Mouse (Mus musculus): ENCODE measurements at regions not wholly inside any gene's neighbourhood (a gene's known extent, or its start where the extent isn't known, plus 50 kb on each side); places are given as distances from the start of the nearest gene placed in this dataset.

- DNase-seq (ENCODE audit: low spot score) = no peak
Observed at GRCm38 (mm10) chr2:170294657-170295056, 133.0 kb downstream of the Bcas1 start.

DNA sequence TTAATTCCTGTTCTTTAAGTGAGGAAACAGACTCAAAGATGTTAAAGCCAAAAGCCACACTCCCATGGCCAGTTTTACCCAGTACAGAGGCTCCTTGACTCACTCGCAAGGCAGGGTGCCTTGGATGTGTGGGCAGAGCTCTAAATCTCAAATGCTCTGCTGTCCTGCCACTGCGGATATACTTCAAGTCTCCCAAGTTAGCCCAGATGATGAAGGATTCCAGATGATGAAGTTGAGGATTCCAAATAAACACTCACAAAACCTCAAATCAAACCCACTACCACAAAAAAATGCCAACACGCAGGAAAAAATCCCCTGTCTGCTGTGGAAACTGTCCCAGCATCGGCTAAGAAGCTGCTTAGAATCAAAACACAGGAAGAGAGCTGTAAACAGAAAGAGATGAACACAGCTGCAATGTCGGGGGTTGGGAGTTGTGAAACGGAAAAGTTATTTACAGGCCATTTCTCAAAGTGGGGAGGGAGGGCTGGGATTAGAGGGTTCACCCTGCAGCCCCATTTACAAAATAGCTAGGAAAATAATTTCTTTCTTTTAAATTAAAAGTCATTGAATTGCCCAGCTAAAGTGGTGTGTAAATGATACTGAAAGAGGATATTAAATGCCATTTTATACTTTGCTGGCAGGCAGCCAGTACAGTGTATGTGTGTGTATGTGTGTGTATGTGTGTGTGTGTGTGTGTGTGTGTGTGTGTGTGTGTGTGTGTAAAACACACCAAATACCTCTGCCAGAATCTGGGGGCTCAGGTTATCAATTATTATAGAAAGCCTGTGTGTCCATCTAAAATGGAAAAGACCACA, 135.6 kb downstream of the Bcas1 start:
- no peak for DNase-seq (ENCODE audit: low spot score)

DNA sequence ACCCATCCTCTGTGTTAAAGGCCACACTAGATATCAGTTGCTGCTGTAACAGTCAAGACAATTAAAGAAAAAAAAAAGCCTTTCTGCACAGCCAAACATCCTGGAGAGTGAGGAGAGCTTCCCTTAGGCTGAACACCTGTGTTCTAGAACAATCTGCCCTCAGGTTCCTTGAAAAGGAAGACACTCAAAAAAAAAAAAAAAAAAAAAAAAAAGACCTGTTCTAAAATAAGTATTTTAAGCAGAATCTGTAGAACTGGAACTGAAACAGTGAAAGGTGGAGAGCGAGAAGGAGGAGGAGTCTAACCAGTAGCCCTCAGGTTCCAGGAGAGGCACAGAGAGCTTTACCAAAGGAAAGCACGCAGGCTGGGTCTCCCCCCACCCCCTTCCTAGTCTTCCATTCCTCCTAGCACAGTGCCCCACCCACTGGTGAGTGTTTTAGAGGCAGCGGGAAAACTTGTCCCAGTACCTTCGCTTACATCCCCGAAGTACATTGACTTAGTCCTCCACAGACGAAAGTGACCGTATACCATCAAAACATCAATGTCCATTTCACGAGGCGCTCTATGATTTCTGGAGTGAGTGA, 138.2 kb downstream of the Bcas1 start:
- no peak for DNase-seq (ENCODE audit: low spot score)

DNA sequence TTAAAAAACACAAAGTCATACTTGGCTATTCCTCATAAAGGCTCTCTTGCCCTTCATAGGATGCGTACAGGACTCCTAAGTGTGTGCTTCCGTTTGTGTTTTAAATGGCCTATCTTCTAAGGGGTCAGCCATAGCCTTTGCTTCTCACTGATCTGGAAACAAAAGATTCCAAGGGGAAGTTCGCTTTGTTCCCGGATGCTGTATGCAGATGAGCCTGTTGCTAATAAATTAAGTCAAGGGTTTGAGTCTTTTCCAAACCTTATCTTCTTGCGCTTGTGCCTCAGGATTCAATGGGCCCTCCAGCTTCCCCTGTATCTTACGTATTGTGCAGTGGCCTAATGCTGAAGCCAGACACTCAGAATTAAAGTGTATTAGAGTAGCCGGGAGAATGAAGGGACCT, 138.9 kb downstream of the Bcas1 start:
- DNase-seq (ENCODE audit: low spot score) = no peak

DNA sequence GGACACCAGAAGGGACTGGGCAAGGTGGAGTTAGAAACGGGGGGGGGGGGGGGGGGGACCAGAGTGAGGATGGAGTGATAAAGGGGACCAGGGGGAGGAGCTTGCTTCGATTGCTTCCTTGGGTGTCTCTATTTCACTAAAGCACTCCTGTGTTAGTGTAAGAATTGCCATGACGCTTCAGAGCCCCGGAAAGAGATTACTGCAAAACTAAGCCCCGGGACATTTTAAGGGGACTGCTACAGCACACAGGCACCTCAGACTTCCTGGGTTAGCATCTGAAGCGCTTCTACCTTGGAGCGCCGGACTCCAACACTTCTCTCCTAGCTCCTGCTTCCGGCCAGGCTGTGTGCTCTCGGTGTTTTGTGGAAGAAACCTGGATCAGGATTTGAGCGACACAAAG, 139.4 kb downstream of the Bcas1 start:
- DNase-seq (ENCODE audit: low spot score) = no peak

DNA sequence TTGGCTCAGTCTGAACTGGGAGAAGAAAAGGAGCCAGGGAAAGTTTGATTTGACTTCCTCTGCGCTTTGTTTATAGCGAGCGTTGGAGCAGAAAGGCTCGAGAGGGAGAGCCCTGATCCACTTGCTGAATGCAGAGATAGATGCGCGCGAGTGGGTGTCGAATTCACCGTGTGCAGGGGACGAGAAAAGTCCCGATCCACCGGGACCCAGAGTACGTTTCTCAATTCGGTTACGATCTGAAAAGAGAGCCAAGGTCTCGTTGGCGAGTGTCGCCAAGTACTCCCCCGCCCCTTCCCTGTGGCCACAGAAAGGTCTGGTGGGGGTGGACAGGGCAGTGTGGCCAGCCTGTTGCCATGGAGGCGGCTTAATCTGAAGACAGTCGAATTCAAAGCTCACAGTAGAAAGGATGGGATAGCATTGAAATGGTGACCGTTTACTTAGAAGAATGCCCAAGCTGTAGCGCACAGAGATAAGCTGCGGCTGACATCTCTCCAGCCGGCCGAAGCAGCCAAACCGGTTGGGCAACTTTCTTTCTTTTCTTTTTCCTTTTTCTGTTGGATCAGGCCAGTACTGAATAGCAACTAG, 139.5 kb upstream of the Zfp217 start:
- peak; percentile 46 for DNase-seq (ENCODE audit: low spot score)

DNA sequence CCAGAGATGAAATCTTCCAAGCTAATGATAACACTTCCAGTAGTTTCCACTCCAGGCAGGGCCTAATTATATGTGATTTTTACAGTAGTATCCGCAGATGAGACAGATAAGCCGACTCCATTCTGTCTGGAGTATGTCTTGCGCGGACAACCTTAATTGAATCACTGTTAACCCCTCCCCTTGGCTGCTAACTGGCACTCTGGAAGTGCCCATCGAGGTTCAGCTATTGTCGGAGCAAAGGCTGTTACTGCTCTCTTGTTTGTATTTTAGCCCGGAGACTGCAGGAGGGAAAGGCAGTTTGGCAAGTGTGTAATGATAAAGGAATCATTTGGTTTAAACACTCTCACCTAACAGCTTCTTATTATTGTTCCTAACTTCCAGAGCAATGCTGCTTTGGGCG, 138.9 kb upstream of the Zfp217 start:
- DNase-seq (ENCODE audit: low spot score) = no peak

DNA sequence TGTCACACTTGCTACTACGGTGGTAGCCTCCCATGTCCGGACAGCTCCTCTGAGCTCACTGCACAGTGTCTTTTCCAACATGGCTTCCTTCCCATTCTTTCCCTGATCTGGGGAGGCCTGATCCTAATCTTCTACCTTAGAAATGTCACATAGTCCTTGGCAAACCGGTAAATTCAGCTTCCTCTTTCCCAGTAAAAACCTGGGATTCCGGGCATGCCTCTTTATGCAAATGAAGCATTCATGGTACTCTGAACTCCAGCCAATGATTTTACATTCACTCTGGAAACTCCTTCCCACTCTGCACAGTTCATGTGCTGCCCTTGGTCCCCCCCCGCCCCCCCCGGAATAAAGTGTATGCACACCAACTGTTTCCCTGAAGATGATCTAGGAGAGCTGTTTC, 134.6 kb upstream of the Zfp217 start:
- no peak for DNase-seq (ENCODE audit: low spot score)

DNA sequence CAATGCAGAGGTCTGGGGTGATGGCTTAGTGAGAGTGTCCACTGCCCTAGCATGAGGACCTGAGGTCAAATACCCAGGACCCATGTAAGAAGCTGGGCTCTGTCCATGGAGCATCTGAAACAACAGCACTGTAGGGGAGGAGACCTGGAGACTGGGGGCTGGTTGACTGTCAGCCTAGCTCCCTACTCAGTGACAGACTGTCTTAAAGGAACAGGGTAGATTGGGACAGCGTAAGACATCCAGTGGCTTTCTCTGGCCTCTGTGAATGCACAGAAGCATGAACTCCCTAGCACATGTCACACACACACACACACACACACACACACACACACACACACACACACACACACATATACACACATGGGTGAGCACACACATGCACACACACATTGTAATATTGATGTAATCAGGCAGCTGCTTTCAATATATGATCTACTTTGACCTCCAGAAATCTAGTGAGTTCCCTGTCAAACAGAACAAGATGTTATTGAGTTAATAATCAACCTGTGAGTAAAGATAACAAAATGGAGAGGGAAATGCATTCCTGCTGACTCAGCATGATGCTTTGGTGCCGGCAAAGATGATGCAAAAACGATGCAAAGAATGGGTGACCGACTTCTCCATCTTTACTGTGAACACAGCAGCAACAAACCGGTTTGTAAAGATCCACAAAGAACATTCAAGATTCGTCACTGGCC, 133.6 kb upstream of the Zfp217 start:
- DNase-seq (ENCODE audit: low spot score) = no peak

DNA sequence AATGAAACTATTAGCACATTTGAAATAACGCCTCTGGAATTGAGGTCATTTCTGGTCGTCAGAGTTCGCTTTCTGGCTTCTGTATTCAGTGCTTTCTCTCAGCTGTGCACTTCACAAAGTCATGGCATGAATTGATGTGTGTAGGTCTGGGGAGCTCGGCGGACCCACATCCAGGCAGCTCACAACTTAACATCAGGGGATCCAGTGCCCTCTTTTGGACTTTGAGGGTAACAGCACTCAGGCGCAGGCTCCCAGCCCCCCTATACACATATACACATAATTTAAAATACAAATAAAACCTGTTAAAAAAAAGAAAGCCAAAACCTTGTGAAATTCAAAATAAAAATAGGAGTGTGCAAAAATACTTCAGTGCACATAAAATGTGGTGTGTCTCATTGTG, 132.8 kb upstream of the Zfp217 start:
- DNase-seq (ENCODE audit: low spot score) = no peak

- no peak for DNase-seq (ENCODE audit: low spot score)
Observed at GRCm38 (mm10) chr2:170277896-170278295, 130.0 kb upstream of the Zfp217 start.

GRCm38 (mm10) chr2:170277182-170277767, 129.4 kb upstream of the Zfp217 start:
- no peak for DNase-seq (ENCODE audit: low spot score)

DNA sequence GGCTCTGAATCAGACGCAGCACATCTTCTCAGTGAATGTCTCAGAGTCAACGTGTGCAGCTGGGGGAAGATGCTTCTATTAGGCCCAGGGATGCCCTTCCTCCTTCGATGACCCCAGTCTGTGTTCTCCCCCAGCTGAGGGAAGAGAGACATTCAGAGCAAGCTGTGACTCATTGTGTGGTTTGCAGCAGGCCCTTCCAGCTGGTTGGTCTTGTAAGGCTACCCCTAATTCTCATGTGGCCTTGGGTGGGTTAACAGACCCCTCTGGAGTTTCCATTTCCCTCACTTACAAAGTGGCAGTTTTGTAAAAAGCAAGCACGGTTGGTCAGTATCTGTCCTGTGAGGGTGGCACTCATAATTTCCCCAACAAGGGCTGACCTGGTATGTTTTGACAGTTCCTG, 127.8 kb upstream of the Zfp217 start:
- DNase-seq (ENCODE audit: low spot score) = no peak

- DNase-seq (ENCODE audit: low spot score) = no peak
Observed at GRCm38 (mm10) chr2:170269926-170270577, 122.1 kb upstream of the Zfp217 start.

DNA sequence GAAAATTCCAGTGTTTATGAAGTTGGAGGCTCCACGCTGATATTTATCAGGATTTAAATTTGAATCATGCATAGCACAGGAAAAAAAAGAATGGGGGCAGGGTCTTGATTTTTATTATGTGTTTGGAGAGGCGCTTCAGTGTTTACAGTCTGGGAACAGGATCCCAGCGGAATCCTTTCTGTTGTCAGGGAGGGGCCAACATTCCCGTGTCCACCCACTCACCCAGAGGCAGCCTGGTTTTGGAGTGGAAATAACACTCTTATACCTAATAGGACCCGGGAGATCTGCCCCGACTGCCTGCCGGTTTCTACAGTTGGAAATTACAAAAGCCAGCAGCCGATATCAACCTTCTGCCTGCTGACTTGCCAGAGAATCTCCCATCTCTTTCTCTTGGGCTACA, 120.2 kb upstream of the Zfp217 start:
- DNase-seq (ENCODE audit: low spot score) = no peak

DNA sequence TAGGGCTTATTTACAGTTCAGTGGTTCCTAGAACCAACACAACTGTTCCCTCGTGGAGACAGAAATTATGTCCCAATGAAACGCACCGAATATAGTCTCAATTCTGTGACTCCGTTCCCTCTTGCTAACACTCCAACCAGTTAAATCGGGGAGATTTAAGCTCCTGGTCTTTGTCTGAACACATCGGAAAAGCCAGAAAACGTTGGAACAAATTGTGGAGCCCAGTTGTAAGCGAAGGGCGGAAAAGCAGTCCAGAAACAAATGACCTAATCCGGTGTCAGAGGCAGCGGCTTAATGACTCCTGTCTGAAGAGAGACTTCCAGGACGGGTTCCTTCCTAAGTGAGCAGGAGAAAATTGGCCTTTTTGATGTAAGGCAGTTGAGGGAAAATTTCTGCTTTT, 119.2 kb upstream of the Zfp217 start:
- no peak for DNase-seq (ENCODE audit: low spot score)

DNA sequence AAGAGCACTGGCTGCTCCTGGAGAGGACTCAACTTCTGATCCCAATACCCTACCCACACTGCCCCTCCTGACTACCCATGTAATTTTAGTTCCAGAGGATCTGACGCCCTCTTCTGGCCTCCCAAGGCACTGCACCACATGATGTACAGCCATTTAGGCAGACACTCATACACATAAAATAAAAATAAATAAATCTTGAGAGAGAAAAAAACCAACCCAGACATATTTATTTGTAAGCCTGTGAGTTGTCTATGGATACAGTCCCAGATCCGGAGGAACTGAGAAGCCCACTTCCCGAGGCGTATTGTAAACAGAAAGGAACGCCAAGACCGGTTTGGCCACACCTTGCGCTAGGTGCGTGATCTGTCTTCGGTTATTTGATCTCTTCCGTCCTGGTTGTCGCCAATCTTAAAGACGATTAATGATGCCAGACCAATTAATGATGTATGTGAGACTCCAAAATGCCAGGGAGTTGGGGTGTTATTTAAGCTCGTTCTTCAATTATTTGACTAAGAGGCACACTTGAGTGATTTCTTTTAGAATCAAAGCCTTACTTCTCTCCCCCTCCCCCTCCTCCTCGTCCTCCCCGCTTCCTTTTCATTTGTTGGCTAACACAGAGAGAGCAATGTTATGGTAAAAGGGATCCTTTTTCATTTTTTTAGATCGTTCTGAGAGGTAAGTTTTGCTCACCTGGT, 118.7 kb upstream of the Zfp217 start:
- peak; percentile 48 for DNase-seq (ENCODE audit: low spot score)

- no peak for DNase-seq (ENCODE audit: low spot score)
Observed at GRCm38 (mm10) chr2:170263594-170263993, 115.7 kb upstream of the Zfp217 start.

DNA sequence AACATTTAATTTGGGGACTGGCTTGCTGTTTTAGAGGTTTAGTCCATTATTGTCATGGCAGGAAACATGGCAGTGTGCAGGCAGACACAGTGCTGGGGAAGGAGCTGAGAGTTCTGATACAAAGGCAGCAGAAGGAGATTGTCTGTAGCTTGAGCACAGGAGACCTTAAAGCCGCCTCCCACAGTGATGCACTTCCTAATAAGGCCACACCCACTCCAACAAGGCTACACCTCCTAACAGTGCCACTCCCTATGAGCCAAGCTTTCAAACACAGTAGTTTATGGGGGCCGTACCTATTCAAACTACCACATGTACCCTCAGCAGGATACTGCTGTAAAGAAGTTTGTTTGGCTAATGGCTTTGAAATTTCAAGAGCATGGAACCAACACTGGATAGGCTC, 113.3 kb upstream of the Zfp217 start:
- DNase-seq (ENCODE audit: low spot score) = no peak

DNA sequence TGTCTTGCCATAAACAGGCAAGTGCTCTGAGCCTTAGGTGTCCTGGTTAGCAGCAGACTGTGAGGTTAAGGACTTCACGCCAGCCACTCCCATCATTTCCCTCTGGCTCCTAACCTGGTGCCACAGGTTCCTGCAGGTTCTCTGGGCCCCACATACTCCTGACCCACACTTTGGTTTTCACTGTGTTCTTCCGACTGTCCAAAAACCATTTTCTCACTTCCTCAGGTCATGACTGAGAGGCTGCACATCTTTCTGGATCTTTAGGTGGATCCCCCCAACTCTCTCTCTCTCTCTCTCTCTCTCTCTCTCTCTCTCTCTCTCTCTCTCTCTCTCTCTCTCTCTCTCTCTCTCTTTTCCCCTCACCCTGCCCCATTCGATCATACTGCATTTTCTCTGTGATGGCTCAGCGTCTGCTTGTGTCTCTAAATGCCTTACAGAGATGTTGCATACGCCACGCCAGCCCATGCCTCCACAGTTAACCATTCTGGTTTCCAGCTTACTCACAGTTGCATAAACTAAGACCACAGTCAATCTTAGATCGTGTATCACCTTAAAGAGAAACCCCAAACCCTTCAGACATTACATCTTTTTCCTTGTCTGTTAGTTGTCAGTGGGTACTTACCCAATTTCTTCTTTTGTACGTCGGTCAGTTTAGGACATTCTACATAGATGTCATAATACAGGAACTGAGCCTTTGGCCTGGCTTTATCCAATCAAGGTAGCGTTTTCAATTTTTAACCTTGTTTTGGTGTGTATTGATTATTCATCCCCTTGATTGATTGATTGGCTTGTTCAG, 112.0 kb upstream of the Zfp217 start:
- no peak for DNase-seq (ENCODE audit: low spot score)

DNA sequence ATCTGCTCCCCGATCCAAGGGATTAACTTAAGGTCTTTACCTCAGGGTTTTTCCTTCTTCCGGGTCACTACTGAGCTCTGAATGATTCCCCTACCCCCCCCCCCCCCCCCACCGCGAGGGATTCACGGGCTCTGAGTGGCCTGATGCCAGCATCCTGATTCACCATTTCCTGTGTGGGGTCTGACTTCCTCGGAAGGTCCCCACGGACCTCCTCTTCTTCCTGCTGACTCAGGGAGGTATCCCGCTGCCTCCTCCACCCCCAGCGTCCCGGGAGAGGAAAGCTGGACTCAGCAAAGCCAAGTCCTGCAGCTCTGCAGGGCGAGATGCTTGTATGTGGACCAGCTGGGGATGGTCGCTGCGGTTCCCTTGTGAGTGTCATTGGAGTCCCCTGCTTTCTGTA, 110.5 kb upstream of the Zfp217 start:
- DNase-seq (ENCODE audit: low spot score) = no peak

Measured in testis, postnatal 14 days (tissue).